Mouse (Mus musculus) E14TG2a.4 (cell line): ENCODE measurements at regions not wholly inside any gene's neighbourhood (a gene's known extent, or its start where the extent isn't known, plus 50 kb on each side); places are given as distances from the start of the nearest gene placed in this dataset.

Experiments used
- CTCF ChIP-seq: conservative IDR thresholded peaks from 2 replicates; pipeline ENCODE4 v1.5.1; 2014; ENCODE audit warnings: low read length
- NANOG ChIP-seq: IDR thresholded peaks from 2 replicates; pipeline ENCODE4 v1.6.1; 2014; ENCODE audit warnings: borderline replicate concordance, low read length, mixed read lengths
- POU5F1 ChIP-seq: IDR thresholded peaks from 2 replicates; pipeline ENCODE4 v1.6.1; 2014; ENCODE audit warnings: low read length, borderline replicate concordance

DNA sequence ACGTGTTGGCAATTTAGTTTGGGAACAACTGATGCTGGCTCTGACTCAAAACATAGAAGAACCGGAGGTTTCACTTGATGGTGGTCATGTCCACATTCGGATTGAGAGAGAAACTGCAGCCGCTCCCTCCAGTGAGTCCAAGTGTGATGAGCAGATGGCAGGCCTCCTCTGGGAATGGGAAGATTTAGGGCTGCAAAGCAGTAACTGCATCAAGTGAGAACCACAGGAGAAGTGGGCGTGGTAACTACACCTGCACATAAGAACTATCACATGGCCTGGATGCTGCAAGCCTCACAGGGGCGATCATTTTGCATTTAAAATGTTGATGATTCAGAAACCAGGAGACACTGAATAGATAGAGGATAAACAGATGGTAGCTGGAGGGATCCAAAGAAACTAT is 161.3 kb downstream of the Parm1 start:
- no peak for TF ChIP-seq CTCF
- TF ChIP-seq POU5F1 = no peak
- no peak for TF ChIP-seq NANOG
